Mouse (Mus musculus): ENCODE results near the gene Mas1. TPM values are rescaled to one million over a fixed set of nuclear protein-coding genes. Genes with fewer than 3 reads are reported as not detected.

The Mas1 gene
- polyA plus RNA-seq, 1 experiment from 2014 or later: not detected

DNA sequence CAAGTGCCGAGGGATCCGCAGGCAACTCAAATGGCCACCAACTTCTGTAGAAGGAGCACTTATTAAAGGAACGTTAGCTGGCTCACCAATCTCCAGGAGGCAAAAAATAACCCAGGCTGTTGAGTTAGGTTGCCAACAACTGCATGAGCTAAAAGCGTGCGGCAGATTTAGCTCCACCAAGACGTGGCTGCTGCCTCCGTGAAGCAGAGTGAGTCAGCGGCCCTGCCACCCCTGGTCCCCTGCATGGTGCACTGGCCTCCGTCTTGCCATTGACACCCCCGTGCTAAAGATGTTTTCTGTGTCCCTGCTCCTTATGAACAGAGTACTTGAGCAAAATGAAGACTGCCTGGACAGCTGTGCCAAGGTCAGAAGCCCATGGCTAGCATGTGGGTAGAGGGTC lies 1.1 kb downstream of the Mas1 start:
- Histone ChIP-seq H3K9me3 (no peaks in the 10 kb centered on the region), H3K4me3 (replicated peaks) (no peak overlapping the region), H3K9ac (replicated peaks) (no peak overlapping the region), H3K27ac (no peak overlapping the region), H3K4me1 (replicated peaks) (no peaks in the 10 kb centered on the region), H3K4me2 (replicated peaks) (no peak overlapping the region), H3K36me3 (no peaks in the 10 kb centered on the region), H3K27me3 (0 out of 2 replicates have a peak, but pooled peaks cover 3% of the 10 kb centered on the region)
- ATAC-seq: no peak
- 83% methylated on average over 10 of the region's 10 CpGs for WGBS

DNA sequence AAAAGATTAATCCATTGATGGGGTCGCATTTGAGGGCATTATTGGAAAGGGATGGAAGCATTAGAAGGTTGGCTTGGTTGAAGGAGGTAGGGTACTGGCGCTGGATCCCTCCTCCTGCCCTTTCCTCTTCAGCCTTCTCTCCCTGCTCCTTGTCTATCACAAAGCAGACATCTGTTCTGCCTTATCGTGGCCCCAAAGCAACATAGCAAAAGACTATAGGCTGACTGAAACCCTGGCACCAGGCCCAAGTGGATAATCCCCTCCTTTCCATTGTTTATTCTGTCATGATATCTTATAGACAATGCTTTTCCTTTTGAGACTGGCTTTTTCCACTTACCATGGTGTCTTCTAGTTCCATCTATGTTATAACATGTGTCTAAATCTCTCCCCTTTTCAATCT lies 2.5 kb downstream of the Mas1 start:
- H3K4me1 ChIP-seq (replicated peaks): no peaks in the 10 kb centered on the region
- H3K9me3 ChIP-seq: no peaks in the 10 kb centered on the region
- H3K9ac ChIP-seq (replicated peaks): no peak overlapping the region
- H3K27me3 ChIP-seq: 0 out of 2 replicates have a peak, but pooled peaks cover 3% of the 10 kb centered on the region
- no peaks in the 10 kb centered on the region for H3K36me3 ChIP-seq
- WGBS: 53% methylated on average over 3 of the region's 3 CpGs
- no peak overlapping the region for H3K4me2 ChIP-seq (replicated peaks)
- no peak for ATAC-seq
- no peak overlapping the region for H3K4me3 ChIP-seq (replicated peaks)
- H3K27ac ChIP-seq: no peak overlapping the region

DNA sequence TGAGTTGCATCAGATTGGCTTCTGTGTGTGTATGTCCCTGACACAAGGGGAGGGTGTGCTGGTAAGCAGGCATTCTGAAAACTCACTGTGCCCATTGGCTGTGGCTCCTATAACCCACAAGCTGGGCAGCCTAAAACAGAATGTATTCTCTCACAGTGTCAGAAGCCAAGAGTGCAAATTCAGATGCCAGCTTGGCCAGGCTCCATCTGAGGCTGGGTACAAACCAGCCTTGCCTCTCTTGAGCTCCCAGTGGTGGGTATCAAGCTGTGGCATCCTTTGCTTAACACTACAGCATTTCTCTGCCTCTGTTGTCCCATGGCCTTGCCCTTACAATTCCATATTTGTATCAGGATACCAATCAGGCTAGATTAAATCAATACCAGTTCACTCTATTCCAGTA lies 3.8 kb downstream of the Mas1 start:
- Histone ChIP-seq H3K4me2 (replicated peaks) (no peak overlapping the region), H3K36me3 (no peaks in the 10 kb centered on the region)

GRCm38 (mm10) chr17:12859006-12859520 lies 8.9 kb downstream of the Mas1 start:
- Histone ChIP-seq H3K4me3 (replicated peaks) (no peak overlapping the region), H3K36me3 (no peaks in the 10 kb centered on the region), H3K4me2 (replicated peaks) (no peak overlapping the region), H3K4me1 (replicated peaks) (no peaks in the 10 kb centered on the region), H3K9me3 (no peaks in the 10 kb centered on the region), H3K27me3 (0 out of 2 replicates have a peak, but pooled peaks cover 3% of the 10 kb centered on the region), H3K27ac (no peak overlapping the region), H3K9ac (replicated peaks) (no peak overlapping the region)
- 79% methylated on average over 8 of the region's 8 CpGs for WGBS
- no peak for ATAC-seq

More for the DNA sequence above, 3.8 kb downstream of the Mas1 start:
- no peaks in the 10 kb centered on the region for H3K9me3 ChIP-seq
- H3K27me3 ChIP-seq: 0 out of 2 replicates have a peak, but pooled peaks cover 3% of the 10 kb centered on the region
- H3K27ac ChIP-seq: no peak overlapping the region
- no peak overlapping the region for H3K4me3 ChIP-seq (replicated peaks)
- no peak overlapping the region for H3K9ac ChIP-seq (replicated peaks)
- ATAC-seq: no peak
- no peaks in the 10 kb centered on the region for H3K4me1 ChIP-seq (replicated peaks)

DNA sequence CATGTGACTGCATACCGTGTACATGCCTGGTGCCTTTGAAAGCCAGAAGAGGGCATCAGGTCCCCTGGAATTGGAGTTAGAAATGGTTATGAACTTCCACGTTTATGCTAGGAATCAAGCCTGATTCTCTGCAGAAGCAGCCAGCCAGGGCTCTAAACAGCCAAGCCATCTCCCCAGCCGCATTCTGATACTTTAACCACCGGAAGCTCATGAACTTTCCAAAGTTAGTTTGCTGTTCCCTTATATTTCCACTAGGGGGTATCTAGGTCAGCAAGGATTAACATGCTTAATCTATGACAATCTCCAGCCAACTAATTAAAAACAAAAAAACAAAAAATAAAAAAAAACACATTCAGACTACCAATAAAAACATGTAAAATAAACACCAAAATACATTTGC lies 9.9 kb downstream of the Mas1 start:
- no peak for ATAC-seq
- Histone ChIP-seq H3K9me3 (no peaks in the 10 kb centered on the region), H3K4me1 (replicated peaks) (no peaks in the 10 kb centered on the region), H3K27me3 (0 out of 2 replicates have a peak, but pooled peaks cover 3% of the 10 kb centered on the region), H3K9ac (replicated peaks) (no peak overlapping the region), H3K4me3 (replicated peaks) (no peak overlapping the region), H3K36me3 (no peaks in the 10 kb centered on the region), H3K4me2 (replicated peaks) (no peak overlapping the region), H3K27ac (no peak overlapping the region)
- 44% methylated on average over 4 of the region's 4 CpGs for WGBS

GRCm38 (mm10) chr17:12857395-12857794 lies 10.5 kb downstream of the Mas1 start:
- Histone ChIP-seq H3K36me3 (no peaks in the 10 kb centered on the region), H3K4me3 (replicated peaks) (no peak overlapping the region), H3K27me3 (0 out of 2 replicates have a peak, but pooled peaks cover 3% of the 10 kb centered on the region), H3K4me1 (replicated peaks) (no peaks in the 10 kb centered on the region), H3K4me2 (replicated peaks) (no peak overlapping the region), H3K9me3 (no peaks in the 10 kb centered on the region), H3K27ac (no peak overlapping the region), H3K9ac (replicated peaks) (no peak overlapping the region)
- no peak for ATAC-seq
- WGBS: 64% methylated on average over 3 of the region's 3 CpGs

DNA sequence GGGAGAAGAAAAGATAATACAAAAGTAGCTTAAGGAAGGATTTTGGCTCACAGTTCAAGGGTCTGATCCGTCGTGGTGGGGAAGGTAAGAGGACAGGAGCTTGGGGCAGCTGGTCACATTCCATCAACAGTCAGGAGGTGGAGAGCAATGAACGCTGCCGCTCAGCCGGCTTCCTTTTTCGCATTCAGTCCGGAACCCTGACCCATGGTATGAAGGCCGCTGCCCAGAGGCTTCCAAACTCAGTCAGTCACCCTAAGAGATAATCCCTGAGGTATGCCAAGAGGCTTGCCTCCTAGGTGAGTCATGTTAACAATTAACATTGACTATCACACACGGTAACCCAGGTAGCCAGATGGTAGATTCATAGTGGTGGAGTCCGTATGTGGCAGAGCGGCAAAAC lies 13.6 kb downstream of the Mas1 start:
- Histone ChIP-seq H3K9ac (replicated peaks) (no peak overlapping the region), H3K4me3 (replicated peaks) (no peak overlapping the region), H3K9me3 (no peaks in the 10 kb centered on the region), H3K27me3 (no peaks in the 10 kb centered on the region), H3K4me2 (replicated peaks) (no peak overlapping the region), H3K36me3 (no peaks in the 10 kb centered on the region), H3K27ac (no peak overlapping the region), H3K4me1 (replicated peaks) (no peaks in the 10 kb centered on the region)
- WGBS: 92% methylated on average over 11 of the region's 11 CpGs
- no peak for ATAC-seq

DNA sequence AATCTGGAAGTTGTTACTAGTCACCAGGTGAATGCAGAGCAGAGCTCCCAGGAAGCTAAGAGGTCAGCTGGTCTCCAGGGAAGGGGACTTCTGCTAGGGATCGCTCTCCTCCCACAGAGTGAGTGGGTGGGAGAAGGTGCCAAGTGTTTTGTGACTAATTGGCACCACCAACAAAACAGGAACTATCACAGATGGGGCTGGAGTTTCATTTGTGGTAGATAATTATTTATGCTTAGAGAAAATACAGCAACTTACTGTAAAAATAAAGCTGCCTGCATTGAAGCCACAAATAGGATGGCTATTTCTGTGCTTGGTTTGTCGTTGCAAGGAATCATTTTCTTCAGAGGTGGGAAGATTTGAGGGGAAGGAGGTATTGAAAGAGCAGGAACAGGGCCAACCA lies 14.1 kb downstream of the Mas1 start:
- Histone ChIP-seq H3K4me2 (replicated peaks) (no peak overlapping the region), H3K27ac (no peak overlapping the region)
- WGBS: 94% methylated on average over 2 of the region's 2 CpGs

DNA sequence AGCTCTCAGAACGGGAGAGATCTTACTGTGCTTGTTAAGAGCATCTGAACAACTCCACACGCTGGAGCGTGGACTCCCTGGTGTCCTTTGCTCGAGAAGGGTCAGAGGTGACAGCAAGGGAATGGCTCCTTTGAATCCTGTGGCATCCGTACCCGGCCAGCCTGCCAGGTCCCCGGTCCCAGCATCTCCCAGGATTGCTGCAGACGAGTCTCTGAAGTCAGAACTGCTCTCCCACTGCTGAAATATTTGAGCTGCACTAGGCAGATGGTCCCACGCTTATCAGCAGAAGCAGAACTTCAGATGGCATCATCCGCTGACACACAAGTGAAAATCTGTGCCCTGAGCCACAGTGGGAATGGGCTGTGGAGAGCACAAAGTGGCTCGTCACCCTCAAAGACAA lies 16.3 kb downstream of the Mas1 start:
- Histone ChIP-seq H3K36me3 (no peaks in the 10 kb centered on the region), H3K27me3 (no peaks in the 10 kb centered on the region), H3K27ac (no peak overlapping the region), H3K9ac (replicated peaks) (no peak overlapping the region), H3K4me2 (replicated peaks) (no peak overlapping the region), H3K4me3 (replicated peaks) (no peak overlapping the region), H3K9me3 (no peaks in the 10 kb centered on the region), H3K4me1 (replicated peaks) (no peaks in the 10 kb centered on the region)
- WGBS: 84% methylated on average over 11 of the region's 11 CpGs
- ATAC-seq: no peak

More for the DNA sequence above, 14.1 kb downstream of the Mas1 start:
- no peaks in the 10 kb centered on the region for H3K4me1 ChIP-seq (replicated peaks)
- no peak overlapping the region for H3K4me3 ChIP-seq (replicated peaks)
- no peak overlapping the region for H3K9ac ChIP-seq (replicated peaks)
- ATAC-seq: no peak
- H3K27me3 ChIP-seq: no peaks in the 10 kb centered on the region
- H3K9me3 ChIP-seq: no peaks in the 10 kb centered on the region
- H3K36me3 ChIP-seq: no peaks in the 10 kb centered on the region

- Histone ChIP-seq H3K4me3 (replicated peaks) (no peak overlapping the region), H3K27ac (no peak overlapping the region), H3K9me3 (no peaks in the 10 kb centered on the region), H3K36me3 (no peaks in the 10 kb centered on the region), H3K9ac (replicated peaks) (no peak overlapping the region), H3K27me3 (no peaks in the 10 kb centered on the region), H3K4me2 (replicated peaks) (no peak overlapping the region), H3K4me1 (replicated peaks) (no peaks in the 10 kb centered on the region)
- no peak for ATAC-seq
- WGBS: 87% methylated on average over 8 of the region's 8 CpGs
These were observed 18.1 kb downstream of the Mas1 start for GRCm38 (mm10) chr17:12849778-12850382.

DNA sequence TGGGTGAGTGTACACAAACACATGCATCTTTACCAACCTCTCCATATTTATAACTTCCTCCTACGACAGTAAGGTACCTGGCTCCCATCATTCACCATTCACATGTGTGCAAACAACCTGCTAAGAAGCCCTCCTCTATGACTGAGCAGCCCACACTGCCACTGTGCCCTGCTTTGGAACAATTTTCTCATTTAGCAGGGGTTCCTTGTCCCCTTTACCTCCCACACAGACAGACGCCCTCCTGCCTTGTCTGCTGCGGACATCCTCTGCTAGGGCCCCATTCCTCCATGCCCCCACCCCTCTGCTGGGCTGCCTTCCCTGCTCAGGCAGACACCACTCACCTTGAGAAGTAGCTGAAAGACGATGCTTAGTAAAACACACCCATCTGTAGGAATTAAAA lies 20.2 kb downstream of the Mas1 start:
- H3K9me3 ChIP-seq: no peaks in the 10 kb centered on the region
- ATAC-seq: no peak
- H3K27ac ChIP-seq: no peak overlapping the region
- no peak overlapping the region for H3K9ac ChIP-seq (replicated peaks)
- H3K27me3 ChIP-seq: no peaks in the 10 kb centered on the region
- H3K4me1 ChIP-seq (replicated peaks): no peaks in the 10 kb centered on the region
- WGBS: 74% methylated on average over 4 of the region's 4 CpGs
- no peaks in the 10 kb centered on the region for H3K36me3 ChIP-seq
- H3K4me3 ChIP-seq (replicated peaks): no peak overlapping the region
- H3K4me2 ChIP-seq (replicated peaks): no peak overlapping the region

DNA sequence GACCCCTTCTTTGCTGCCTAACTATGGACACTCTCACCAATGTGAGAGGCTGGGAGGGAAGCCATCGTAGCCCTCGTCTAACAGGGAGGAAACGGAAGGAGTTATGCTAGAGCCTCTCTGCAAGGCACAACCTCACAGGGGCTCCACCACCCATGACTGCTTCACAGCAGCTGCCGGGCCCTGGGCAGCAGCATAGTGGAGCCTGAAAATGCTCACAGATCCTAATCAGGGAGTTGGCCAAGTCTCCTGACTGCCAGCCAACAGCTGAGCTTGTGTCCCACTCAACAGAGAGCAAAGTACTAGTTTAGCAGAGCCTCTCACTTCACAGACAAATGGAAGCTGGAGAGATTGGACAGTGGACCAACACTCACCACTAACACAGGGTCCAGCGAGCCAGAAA lies 21.5 kb downstream of the Mas1 start:
- Histone ChIP-seq H3K36me3 (no peaks in the 10 kb centered on the region), H3K9ac (replicated peaks) (no peak overlapping the region), H3K4me1 (replicated peaks) (no peaks in the 10 kb centered on the region), H3K4me2 (replicated peaks) (no peak overlapping the region), H3K27ac (no peak overlapping the region), H3K9me3 (no peaks in the 10 kb centered on the region), H3K4me3 (replicated peaks) (no peak overlapping the region), H3K27me3 (no peaks in the 10 kb centered on the region)
- ATAC-seq: no peak
- WGBS: 81% methylated on average over 5 of the region's 5 CpGs

GRCm38 (mm10) chr17:12845862-12846261 lies 22.1 kb downstream of the Mas1 start:
- ATAC-seq: no peak
- H3K4me1 ChIP-seq (replicated peaks): no peaks in the 10 kb centered on the region

More at GRCm38 (mm10) chr17:12845862-12846261, 22.1 kb downstream of the Mas1 start:
- Histone ChIP-seq H3K27ac (no peak overlapping the region), H3K36me3 (no peaks in the 10 kb centered on the region), H3K27me3 (no peaks in the 10 kb centered on the region), H3K9me3 (no peaks in the 10 kb centered on the region), H3K4me3 (replicated peaks) (no peak overlapping the region), H3K9ac (replicated peaks) (no peak overlapping the region), H3K4me2 (replicated peaks) (no peak overlapping the region)
- WGBS: 62% methylated on average over 5 of the region's 5 CpGs

Measured in midbrain, embryonic 13.5 days (tissue).